Mouse (Mus musculus) thymus, postnatal 4 days (tissue): ENCODE results near the gene Ep400.
A peak's percentile ranks its signal among the peaks of the same experiment; 100 is the strongest.
"Not testable (repeated sequence)": the region's sequence is repeated elsewhere in the genome, so short reads cannot be mapped to it uniquely, and the experiment has no call there.

Experiments used
- DNase-seq: peaks from one replicate; pipeline ENCODE4 v3.0.0; 2021

The Ep400 gene

DNA sequence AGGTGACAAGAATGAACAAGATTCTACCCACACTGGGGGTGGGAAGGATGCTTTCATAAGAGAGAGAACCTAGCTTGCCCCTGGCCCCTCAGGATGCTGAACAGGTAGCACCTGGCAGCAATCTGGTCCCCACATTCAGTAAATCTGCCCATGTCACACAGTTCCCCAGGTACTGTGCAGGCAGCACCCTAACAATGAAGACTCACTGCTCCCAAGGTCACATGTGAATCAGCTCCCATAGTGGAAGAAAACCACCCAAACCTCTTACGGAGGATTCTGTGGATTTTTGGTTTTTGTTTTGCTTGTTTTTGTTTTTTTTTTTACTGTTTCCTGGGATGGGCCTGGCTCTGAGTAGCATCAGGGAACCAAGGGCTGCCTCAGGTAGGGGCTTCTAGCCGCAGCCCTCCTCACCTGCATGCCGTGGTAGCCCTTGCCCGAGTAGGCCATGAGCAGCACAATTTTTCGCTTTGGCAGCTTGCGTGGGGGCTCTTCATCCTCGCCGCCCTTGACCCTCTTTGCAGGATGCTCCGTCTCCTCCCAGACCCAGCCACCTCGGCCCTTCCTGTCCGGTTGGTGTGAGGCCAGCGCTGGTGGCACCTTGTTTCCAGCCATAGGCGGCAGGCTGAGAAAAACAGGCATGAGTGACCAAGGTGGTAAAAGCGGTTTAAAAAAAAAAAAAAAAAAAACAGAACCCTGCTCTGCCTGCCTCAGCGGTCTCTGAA lies 8.9 kb upstream of the Ep400 start:
- DNase-seq: no peak

DNA sequence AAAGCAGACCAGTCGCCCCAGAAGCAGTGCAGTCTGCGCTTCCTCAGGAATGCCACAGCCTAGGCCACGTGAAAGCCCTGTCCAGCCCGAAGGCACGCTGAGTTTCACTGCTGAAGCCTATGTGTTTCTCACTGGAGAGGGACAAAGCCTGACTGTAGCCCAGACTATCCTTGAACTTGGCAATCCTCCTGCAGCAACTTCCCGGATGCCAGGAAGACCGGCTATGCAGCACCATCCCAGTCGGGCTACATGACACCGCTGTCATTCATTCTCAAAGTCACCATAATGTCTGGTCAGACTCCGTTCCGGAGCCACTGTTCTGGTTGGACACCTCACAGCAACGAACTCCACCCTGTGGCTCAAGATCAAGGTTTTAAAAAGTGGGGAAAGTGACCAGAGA lies 7.7 kb upstream of the Ep400 start:
- DNase-seq: no peak

- no peak for DNase-seq
These were observed 5.6 kb upstream of the Ep400 start for GRCm38 (mm10) chr5:110776141-110776540.

DNA sequence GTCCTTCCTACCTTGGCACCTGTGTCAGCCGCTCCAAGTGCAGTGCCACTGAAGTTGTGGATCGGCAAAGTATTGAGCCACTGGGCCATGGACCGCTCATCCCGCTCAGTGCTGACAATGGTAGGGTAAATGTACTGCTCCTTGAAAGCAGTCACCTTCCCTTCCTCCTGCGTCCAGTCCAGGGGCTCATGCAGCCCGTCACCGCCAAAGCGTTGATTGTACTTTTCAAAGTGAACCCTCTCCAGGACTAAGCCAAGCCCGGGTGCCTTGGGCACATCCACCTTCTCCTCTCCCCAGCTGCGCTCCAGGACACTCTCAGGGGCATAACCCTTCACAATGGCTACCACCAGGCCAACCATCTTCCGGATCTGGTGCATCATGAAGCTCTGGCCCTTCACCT lies 4.0 kb upstream of the Ep400 start:
- no peak for DNase-seq

DNA sequence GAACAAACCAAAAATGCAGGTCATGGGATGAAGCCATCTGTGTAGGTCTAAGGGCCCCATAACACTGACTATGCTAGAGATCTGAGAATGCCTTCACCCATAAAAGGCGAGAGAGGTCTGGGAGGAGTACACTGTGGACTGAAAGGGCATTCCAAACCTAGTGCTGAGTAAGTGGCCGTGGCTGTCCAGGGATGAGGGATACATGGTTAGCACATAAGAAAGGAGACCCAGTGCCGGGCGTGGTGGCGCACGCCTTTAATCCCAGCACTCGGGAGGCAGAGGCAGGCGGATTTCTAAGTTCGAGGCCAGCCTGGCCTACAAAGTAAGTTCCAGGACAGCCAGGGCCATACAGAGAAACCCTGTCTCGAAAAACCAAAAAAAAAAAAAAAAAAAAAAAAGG lies 2.4 kb upstream of the Ep400 start:
- DNase-seq: not testable (repeated sequence)

DNA sequence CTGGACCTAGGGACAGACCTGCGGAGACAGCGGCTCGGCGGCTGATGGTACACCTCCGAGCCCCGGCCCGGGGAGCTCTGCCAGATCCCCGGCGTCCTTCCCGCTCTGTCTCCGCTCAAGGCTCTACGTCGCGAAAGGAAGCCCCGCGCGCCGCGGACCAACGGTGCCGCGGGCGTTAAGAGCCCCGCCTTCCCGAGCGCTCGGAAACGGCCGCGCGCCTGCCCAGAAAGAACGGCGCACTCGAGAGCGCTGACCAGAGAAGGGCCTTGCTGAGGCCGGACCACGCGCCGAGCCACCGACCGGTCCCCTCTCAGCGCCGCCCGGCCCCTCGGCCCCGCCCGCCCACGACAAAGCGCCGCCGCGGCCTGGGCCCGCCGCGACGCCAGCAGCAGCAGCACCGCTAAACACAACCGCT lies 479 bp downstream of the Ep400 start:
- DNase-seq: peak; percentile 73

GRCm38 (mm10) chr5:110769272-110769671 lies 1.2 kb downstream of the Ep400 start:
- DNase-seq: no peak

DNA sequence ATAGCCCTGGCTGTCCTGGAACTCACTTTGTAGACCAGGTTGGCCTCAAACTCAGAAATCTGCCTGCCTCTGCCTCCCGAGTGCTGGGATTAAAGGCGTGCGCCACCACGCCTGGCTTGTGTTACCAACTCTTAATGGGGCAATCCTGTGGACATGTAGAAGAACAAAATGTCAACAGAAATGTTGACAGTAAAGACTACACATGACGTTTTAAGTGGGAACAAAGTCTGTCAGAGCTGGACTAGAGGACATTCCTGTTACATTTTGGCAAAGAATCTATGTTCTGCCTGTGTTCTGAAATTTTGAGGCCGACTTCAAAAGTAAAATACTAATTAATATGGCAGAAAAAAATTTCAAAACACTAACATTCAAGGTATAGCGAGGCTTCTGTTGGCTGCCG lies 6.6 kb downstream of the Ep400 start:
- DNase-seq: no peak

GRCm38 (mm10) chr5:110745021-110745420 lies 25.5 kb downstream of the Ep400 start:
- DNase-seq: no peak

DNA sequence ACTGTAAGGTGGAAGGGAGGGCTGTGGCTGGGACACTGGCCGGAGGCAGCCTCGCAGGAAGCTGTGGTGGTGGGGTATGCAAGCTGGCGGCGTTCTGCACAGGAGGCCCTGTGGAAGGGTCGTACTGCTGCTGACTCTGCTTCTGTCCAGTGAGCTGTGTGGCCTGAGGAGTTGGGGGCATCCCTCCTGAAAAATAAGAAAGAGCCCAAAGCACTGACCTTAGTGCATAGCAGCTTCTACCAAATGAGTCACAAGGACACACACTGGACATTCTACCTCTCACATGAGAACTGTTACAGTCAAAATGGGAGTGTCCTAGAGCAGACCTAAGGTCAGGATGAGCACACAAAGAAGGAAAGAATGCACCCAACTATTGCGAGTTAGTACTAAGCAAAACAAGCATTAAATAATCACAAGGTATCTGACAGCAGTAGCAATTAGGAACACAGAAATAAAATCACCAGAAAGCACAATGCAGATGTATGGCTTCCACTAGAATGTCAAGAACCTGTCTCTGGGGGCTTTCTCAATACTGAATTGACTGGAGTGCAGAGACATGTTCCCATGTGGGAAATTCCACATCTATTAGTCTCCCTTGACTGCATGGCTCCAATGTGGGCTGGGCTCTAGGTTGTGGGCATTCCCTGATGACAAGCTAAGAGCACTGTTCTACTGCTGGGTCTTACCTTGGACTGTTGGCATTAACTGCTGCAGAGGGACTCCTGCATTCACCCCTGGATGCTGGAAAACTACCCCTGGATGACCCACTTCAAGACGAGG lies 30.8 kb downstream of the Ep400 start:
- no peak for DNase-seq

DNA sequence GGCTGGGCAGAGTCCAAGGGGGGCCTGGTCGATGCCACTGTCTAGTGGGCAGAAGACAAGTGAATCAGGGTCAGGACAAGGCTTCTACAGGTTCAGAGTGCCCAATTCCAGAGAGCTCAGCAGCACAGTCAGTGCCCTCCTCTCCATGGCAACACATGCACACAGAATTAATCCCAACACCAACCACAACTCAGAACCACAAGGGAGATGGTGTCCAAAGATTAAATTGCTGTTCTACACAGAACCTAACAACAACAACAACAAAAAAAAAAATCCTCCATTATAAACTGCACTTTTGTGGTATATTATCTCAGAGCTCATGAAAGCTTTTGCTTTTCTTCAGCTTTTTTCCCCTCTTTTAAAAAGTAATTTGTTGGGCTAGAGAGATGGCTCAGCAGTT lies 34.9 kb downstream of the Ep400 start:
- no peak for DNase-seq

GRCm38 (mm10) chr5:110733231-110733823 lies 37.2 kb downstream of the Ep400 start:
- DNase-seq: no peak

DNA sequence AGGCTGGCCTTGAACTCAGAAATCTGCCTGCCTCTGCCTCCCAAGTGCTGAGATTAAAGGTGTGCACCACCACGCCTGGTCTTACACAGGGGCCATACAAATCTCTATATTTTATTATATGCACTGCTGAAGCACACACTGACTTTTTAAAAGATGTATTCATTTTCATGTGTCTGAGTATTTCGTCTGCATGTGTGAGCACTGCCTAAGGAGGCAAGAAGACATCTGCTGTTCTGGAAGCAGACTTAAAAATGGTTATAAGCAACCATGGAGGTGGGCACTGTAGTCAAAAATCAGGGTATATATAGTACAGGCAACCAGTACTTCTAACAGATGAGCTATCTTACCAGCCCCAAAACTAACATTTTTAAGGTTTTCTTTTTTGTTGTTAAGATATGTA lies 39.3 kb downstream of the Ep400 start:
- DNase-seq: no peak

GRCm38 (mm10) chr5:110727850-110728249 lies 42.7 kb downstream of the Ep400 start:
- no peak for DNase-seq

DNA sequence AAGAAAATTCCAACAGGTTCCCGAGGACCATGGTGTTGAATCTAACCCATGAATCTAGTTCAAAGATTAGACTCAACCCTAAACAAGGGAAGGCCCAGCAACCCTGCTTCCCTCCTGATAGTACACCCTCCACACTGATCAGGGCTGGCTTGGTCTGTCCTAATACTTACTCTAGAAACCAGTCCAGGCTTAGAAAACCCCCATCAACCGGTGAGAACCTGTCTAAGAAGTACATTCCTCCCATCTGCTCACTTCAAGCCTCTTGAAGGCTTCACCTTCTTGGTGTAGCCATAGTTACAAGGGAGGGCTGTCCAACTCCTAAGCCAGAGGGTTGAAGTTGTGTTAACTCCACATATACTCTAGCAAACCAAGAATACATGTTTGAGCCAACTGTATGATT lies 47.0 kb downstream of the Ep400 start:
- DNase-seq: no peak

- DNase-seq: not testable (repeated sequence)
These were observed 49.1 kb downstream of the Ep400 start for GRCm38 (mm10) chr5:110721463-110721862.

DNA sequence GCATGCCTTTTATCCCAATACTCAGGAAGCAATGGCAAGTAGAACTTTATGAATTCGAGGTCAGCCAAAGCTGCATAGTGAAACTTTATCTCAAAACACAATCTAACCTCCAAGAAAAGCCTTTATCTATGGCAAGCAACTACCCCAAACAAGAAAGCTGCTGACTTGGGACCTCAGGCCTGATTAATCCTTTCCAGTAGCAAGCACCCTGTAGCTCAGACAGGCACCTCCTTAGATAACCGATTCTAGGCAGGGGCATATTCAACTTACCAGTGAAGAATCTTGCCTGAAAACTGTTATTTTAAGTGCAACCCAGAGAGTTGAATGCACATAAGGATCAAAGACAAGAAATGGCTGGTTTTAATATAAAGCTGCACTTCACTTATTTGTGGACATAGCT lies 59.1 kb downstream of the Ep400 start:
- DNase-seq: no peak

DNA sequence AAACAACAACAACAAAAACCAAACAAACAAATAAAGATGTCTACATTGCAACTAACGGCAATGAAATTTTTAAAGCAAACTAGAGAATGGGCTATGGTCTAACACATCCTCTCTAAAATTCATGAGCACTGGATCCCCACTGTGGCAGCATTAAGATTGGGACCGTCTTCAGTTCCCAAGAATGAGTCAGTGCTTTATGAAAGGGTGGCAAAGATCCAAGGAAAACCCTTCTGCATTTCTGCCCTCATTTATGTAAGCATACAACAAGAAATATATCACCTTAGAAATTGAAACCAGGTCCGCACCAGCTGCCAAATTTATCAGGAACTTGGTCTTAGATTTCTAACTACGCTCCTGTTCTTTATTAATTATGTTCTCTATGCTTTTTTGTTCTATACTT lies 61.3 kb downstream of the Ep400 start:
- no peak for DNase-seq

- no peak for DNase-seq
These were observed 66.5 kb downstream of the Ep400 start for GRCm38 (mm10) chr5:110704004-110704403.

DNA sequence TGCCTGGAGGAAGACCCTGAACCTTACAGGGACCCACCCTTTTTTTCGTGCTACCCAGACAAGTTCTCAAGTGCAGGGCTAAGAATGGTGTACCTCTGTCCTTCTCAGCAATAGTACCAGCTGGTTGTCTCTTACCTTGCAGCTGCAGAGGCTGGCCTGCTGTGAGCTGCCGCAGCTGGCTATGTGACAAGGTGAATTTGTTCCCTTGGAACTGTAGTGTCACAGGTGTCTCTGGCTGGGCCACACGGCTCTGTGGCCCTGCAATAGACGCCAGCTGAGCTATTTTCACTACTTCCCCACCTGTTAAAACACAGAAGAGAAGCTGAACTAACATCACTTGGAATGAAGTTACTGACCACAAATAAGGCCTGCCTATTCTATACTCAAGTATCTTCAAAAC lies 71.9 kb downstream of the Ep400 start:
- no peak for DNase-seq

GRCm38 (mm10) chr5:110682041-110682440 lies 88.5 kb downstream of the Ep400 start:
- DNase-seq: no peak

GRCm38 (mm10) chr5:110665486-110666121 lies 104.9 kb downstream of the Ep400 start:
- no peak for DNase-seq

DNA sequence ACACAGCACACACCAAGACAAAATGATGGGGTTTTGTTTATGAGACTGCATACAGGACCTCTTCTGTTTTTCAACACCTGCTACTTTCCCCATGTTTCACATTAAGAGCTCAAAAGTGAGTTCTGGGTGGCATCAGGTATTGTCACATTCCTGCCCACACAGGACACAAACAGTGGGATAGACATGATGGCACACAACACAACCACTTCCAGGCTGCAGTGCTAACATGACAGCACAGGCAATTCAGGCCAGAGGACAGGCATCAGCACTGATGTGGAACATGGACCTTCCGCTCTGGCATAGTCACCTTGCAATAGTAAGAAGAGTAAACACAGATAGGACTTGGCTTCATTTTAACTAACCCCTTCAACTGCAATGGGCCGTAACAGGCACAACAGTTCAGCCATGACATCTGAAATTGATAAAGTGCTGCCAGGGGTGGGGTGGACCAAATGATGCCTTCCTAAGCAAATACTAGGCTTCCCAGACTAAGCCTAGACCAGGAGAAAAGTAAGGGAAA lies 105.7 kb downstream of the Ep400 start:
- DNase-seq: no peak
